Mouse (Mus musculus) heart, adult 2 months (tissue): ENCODE measurements around the gene Pdzd7. TPM values are rescaled to one million over a fixed set of nuclear protein-coding genes. Genes with fewer than 3 reads are reported as not detected.
A peak's percentile ranks its signal among the peaks of the same experiment; 100 is the strongest.

ENCODE experiments used
- DNase-seq, 2 experiments: peaks; one replicate each; pipeline ENCODE4 v3.0.0; 2021
- H3K27ac ChIP-seq: fragments of 200-600 bp; 2 replicates; pipeline ENCODE4 v1.8.1; 2022
- H3K27me3 ChIP-seq: fragments of 200-500 bp; 2 replicates; pipeline ENCODE4 v1.6.1; 2012; ENCODE audit warnings: mild to moderate bottlenecking, low read length, inconsistent platforms, mixed read lengths; ENCODE audit not compliant: control insufficient read depth, insufficient read depth
- H3K36me3 ChIP-seq: fragments of 200-500 bp; 2 replicates; pipeline ENCODE4 v1.6.1; 2012; ENCODE audit warnings: low read length, inconsistent platforms; ENCODE audit not compliant: control insufficient read depth, insufficient read depth
- H3K4me1 ChIP-seq: fragments of 200-500 bp; 2 replicates; pipeline ENCODE4 v1.6.1; 2011; ENCODE audit warnings: low read length; ENCODE audit not compliant: control insufficient read depth, insufficient read depth
- H3K4me3 ChIP-seq: fragments of 200-600 bp; 2 replicates; pipeline ENCODE4 v1.8.1; 2022
- H3K79me2 ChIP-seq: fragments of 200-500 bp; replicated peaks from 2 replicates; pipeline ENCODE4 v1.6.1; 2012; ENCODE audit warnings: mild to moderate bottlenecking, inconsistent platforms, low read length, moderate library complexity, mixed read lengths; ENCODE audit not compliant: control insufficient read depth, insufficient read depth
- H3K9ac ChIP-seq: fragments of 200-500 bp; 2 replicates; pipeline ENCODE4 v1.6.1; 2012; ENCODE audit warnings: low read depth, mild to moderate bottlenecking, control low read depth, inconsistent platforms, low read length, mixed read lengths
- CTCF ChIP-seq: fragments of 200-600 bp; IDR thresholded peaks from 2 replicates; pipeline ENCODE4 v1.8.1; 2022; ENCODE audit warnings: antibody characterized with exemption, mild to moderate bottlenecking, moderate library complexity
- EP300 ChIP-seq: fragments of 200-500 bp; IDR thresholded peaks from 2 replicates; pipeline ENCODE4 v1.6.1; 2011; ENCODE audit warnings: low read depth, low read length, control low read depth; ENCODE audit not compliant: insufficient read depth
- POLR2A ChIP-seq: fragments of 200-500 bp; IDR thresholded peaks from 2 replicates; pipeline ENCODE4 v1.6.1; 2011; ENCODE audit warnings: mild to moderate bottlenecking, low read depth, low read length, control low read depth; ENCODE audit not compliant: insufficient read depth
- WGBS: fragments of 180-500 bp; shearing (Covaris S2); methylation state at CpG from one replicate; pipeline ENCODE4 v1.1.7; 2018; 5-methylcytosine and 5-hydroxymethylcytosine counted together
- intact Hi-C: fragments of 180-260 bp; cut with DNase I; formaldehyde crosslinking; loops from one replicate; pipeline ENCODE4 v1.15.1; 2025
- polyA plus RNA-seq: library from polyadenylated mRNA; depleted of rRNA; stranded (reverse); fragments of >200 nt; gene quantifications from 2 replicates; pipeline ENCODE4 v1.2.3, GENCODE M21; 2012
- total RNA-seq, 2 experiments: library from RNA; stranded (reverse); gene quantifications; 2 replicates each; pipeline ENCODE4 v1.2.3; 2021

Pdzd7 gene
- total and polyA plus RNA-seq, 3 experiments, result 0.08 to 0.43 TPM; not detected in 1

- WGBS, result 3% methylated on average over 13 of the region's 13 CpGs
- H3K27me3 ChIP-seq, result no peaks in the 10 kb centered on the region
- H3K4me3 ChIP-seq, result peak overlapping the region; percentile 71
- DNase-seq, result peak; percentile 63 to 71
- H3K4me1 ChIP-seq, result peaks cover 22% of the 10 kb centered on the region
- intact Hi-C loops, result loop anchor here (5.0 kb wide), 1 partner anchor 86 kb away; the partner anchor contains the start of gene Slf2
- H3K36me3 ChIP-seq, result peaks cover 18% of the 10 kb centered on the region
- H3K27ac ChIP-seq, result peak overlapping the region; percentile 94
- peaks cover 3% of the 10 kb centered on the region for H3K79me2 ChIP-seq
- TF ChIP-seq CTCF (no peak), POLR2A (0 out of 2 replicates have a peak, but pooled peaks have one; percentile 43), EP300 (no peak)
- peak overlapping the region; percentile 98 for H3K9ac ChIP-seq
These were observed 27.1 kb downstream of the Pdzd7 start for GRCm38 (mm10) chr19:45018351-45018831.

- intact Hi-C loops, result loop anchor here (5.0 kb wide), 1 partner anchor 86 kb away; the partner anchor contains the start of gene Slf2
These were observed 27.6 kb downstream of the Pdzd7 start for GRCm38 (mm10) chr19:45017909-45018308.

GRCm38 (mm10) chr19:45017216-45017771, 28.2 kb downstream of the Pdzd7 start:
- 1% methylated on average over 27 of the region's 27 CpGs for whole genome bisulfite sequencing
- peak; percentile 89 to 90 for DNase-seq
- Histone ChIP-seq H3K79me2 (peaks cover 3% of the 10 kb centered on the region), H3K27me3 (no peaks in the 10 kb centered on the region), H3K4me1 (peaks cover 21% of the 10 kb centered on the region), H3K36me3 (peaks cover 17% of the 10 kb centered on the region), H3K27ac (peak overlapping the region; percentile 100), H3K4me3 (peak overlapping the region; percentile 87), H3K9ac (peak overlapping the region; percentile 98)
- TF ChIP-seq POLR2A, result peak; percentile 71; the same call in 1 of the 2 replicates
- TF ChIP-seq CTCF, result peak; percentile 73
- TF ChIP-seq EP300, result no peak
- intact Hi-C loops, result loop anchor here (5.0 kb wide), 1 partner anchor 85 kb away; the partner anchor contains the start of gene Slf2

More at GRCm38 (mm10) chr19:45017909-45018308, 27.6 kb downstream of the Pdzd7 start:
- Histone ChIP-seq H3K4me1 (peaks cover 22% of the 10 kb centered on the region), H3K36me3 (peaks cover 18% of the 10 kb centered on the region), H3K9ac (peak overlapping the region; percentile 98), H3K27ac (peak overlapping the region; percentile 94), H3K79me2 (peaks cover 3% of the 10 kb centered on the region), H3K27me3 (no peaks in the 10 kb centered on the region), H3K4me3 (peak overlapping the region; percentile 71)
- peak; percentile 94 to 95 for DNase-seq
- no peak; the same call in 1 of the 2 replicates for TF ChIP-seq EP300
- TF ChIP-seq CTCF, result no peak
- 0 out of 2 replicates have a peak, but pooled peaks have one; percentile 10 for TF ChIP-seq POLR2A
- WGBS, result 1% methylated on average over 47 of the region's 48 CpGs

GRCm38 (mm10) chr19:45016341-45017215, 28.9 kb downstream of the Pdzd7 start:
- H3K36me3 ChIP-seq, result peaks cover 14% of the 10 kb centered on the region
- intact Hi-C loops, result loop anchor here (5.0 kb wide), 1 partner anchor 84 kb away; the partner anchor contains the start of gene Slf2
- under 1% methylated on average over 18 of the region's 18 CpGs for WGBS
- peak overlapping the region; percentile 98 for H3K9ac ChIP-seq
- peaks cover 3% of the 10 kb centered on the region for H3K79me2 ChIP-seq
- peaks cover 21% of the 10 kb centered on the region for H3K4me1 ChIP-seq
- TF ChIP-seq CTCF (no peak), POLR2A (peak; percentile 75), EP300 (peak; percentile 73; the same call in 1 of the 2 replicates)
- peak; percentile 87 to 89 for DNase-seq
- peak overlapping the region; percentile 87 for H3K4me3 ChIP-seq
- peak overlapping the region; percentile 100 for H3K27ac ChIP-seq
- H3K27me3 ChIP-seq, result no peaks in the 10 kb centered on the region

GRCm38 (mm10) chr19:45015518-45016281, 29.8 kb downstream of the Pdzd7 start:
- DNase-seq, result peak; percentile 80
- Histone ChIP-seq H3K4me3 (peak overlapping the region; percentile 87), H3K27ac (peak overlapping the region; percentile 100), H3K9ac (peak overlapping the region; percentile 84), H3K79me2 (no peaks in the 10 kb centered on the region; the same call in 1 of the 2 replicates), H3K36me3 (peaks cover 9% of the 10 kb centered on the region), H3K4me1 (peaks cover 14% of the 10 kb centered on the region), H3K27me3 (no peaks in the 10 kb centered on the region)
- under 1% methylated on average over 34 of the region's 34 CpGs for WGBS
- intact Hi-C loops, result loop anchor here (5.0 kb wide), 1 partner anchor 83 kb away; the partner anchor contains the start of gene Slf2
- TF ChIP-seq POLR2A, result peak; percentile 49
- no peak for TF ChIP-seq EP300
